Mouse (Mus musculus): ENCODE results near the gene Reep6. TPM values are rescaled to one million over a fixed set of nuclear protein-coding genes. Genes with fewer than 3 reads are reported as not detected.

Reep6 gene
- polyA plus RNA-seq (2012; rRNA removed): 186 and 287 TPM in 2 replicates

GRCm38 (mm10) chr10:80329273-80330081 is at the start of gene Reep6, which contains the start of gene Pcsk4:
Gene Reep6 (plus strand): TSS chr10:80329953.
Gene Pcsk4 (minus strand): TSS chr10:80329498.
- Histone ChIP-seq H3K27me3 (ENCODE audit: control insufficient read depth, insufficient read depth, low read length) (no peaks in the 10 kb centered on the region), H3K4me1 (ENCODE audit: control insufficient read depth, insufficient read depth, insufficient read length, low read length) (peaks cover 30% of the 10 kb centered on the region), H3K27ac (ENCODE audit: insufficient read depth, low read depth, low read length) (peak within 1 kb of the TSS; percentile 97), H3K4me3 (ENCODE audit: low read depth, low read length) (peak within 1 kb of the TSS; percentile 87), H3K36me3 (ENCODE audit: control insufficient read depth, insufficient read depth, low read length) (peaks cover 7% of the 10 kb centered on the region)
- WGBS: 3% methylated on average over 36 of the region's 36 CpGs
- TF ChIP-seq POLR2A (IDR thresholded peaks at IDR 0.05; ENCODE audit: low read depth, low read length) (no peak), CTCF (IDR thresholded peaks at IDR 0.05; ENCODE audit: extremely low read depth, insufficient read length, insufficient replicate concordance, low read depth, low read length) (no peak)

- H3K4me3 ChIP-seq (ENCODE audit: low read depth, low read length): no peak overlapping the region
- no peaks in the 10 kb centered on the region for H3K27me3 ChIP-seq (ENCODE audit: control insufficient read depth, insufficient read depth, low read length)
- 28% methylated on average over 7 of the region's 7 CpGs for WGBS
- peaks cover 73% of the 10 kb centered on the region for H3K36me3 ChIP-seq (ENCODE audit: control insufficient read depth, insufficient read depth, low read length)
- TF ChIP-seq CTCF (IDR thresholded peaks at IDR 0.05; ENCODE audit: extremely low read depth, insufficient read length, insufficient replicate concordance, low read depth, low read length): no peak
- no peak for TF ChIP-seq POLR2A (IDR thresholded peaks at IDR 0.05; ENCODE audit: low read depth, low read length)
- H3K27ac ChIP-seq (ENCODE audit: insufficient read depth, low read depth, low read length): peak overlapping the region; percentile 45
- H3K4me1 ChIP-seq (ENCODE audit: control insufficient read depth, insufficient read depth, insufficient read length, low read length): peaks cover 13% of the 10 kb centered on the region
Observed at GRCm38 (mm10) chr10:80281304-80281703, 48.4 kb upstream of the Reep6 start.

DNA sequence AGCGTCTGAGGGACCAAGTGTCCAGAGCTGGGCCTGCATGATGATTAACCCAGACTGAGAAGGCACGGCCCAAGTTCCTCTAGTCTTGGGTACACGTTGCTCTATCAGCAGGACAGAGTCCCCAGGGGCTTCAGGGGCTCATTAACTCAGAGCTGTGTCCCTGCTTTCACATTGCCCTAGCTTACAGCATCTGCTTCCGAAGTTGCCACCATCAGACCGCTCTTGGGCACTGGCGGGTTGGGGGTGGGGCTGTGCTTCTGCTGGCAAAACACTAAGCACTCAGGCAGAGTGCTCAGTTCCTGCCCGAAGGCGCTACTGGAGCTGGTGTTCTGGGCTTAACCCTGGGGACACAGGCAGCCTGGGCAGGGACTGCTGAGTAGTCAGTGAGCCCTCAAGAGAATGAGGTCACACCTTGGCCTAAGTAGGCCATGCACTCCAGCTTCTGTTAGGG is 47.8 kb upstream of the Reep6 start:
- 37% methylated on average over 8 of the region's 8 CpGs for WGBS
- H3K4me3 ChIP-seq (ENCODE audit: low read depth, low read length): no peak overlapping the region
- peaks cover 74% of the 10 kb centered on the region for H3K36me3 ChIP-seq (ENCODE audit: control insufficient read depth, insufficient read depth, low read length)
- no peaks in the 10 kb centered on the region for H3K27me3 ChIP-seq (ENCODE audit: control insufficient read depth, insufficient read depth, low read length)
- no peak for TF ChIP-seq POLR2A (IDR thresholded peaks at IDR 0.05; ENCODE audit: low read depth, low read length)
- H3K4me1 ChIP-seq (ENCODE audit: control insufficient read depth, insufficient read depth, insufficient read length, low read length): peaks cover 13% of the 10 kb centered on the region
- peak overlapping the region; percentile 45 for H3K27ac ChIP-seq (ENCODE audit: insufficient read depth, low read depth, low read length)

- Histone ChIP-seq H3K36me3 (ENCODE audit: control insufficient read depth, insufficient read depth, low read length) (peaks cover 73% of the 10 kb centered on the region), H3K27ac (ENCODE audit: insufficient read depth, low read depth, low read length) (peak overlapping the region; percentile 51; the same call in 1 of the 2 replicates), H3K27me3 (ENCODE audit: control insufficient read depth, insufficient read depth, low read length) (no peaks in the 10 kb centered on the region), H3K4me1 (ENCODE audit: control insufficient read depth, insufficient read depth, insufficient read length, low read length) (peaks cover 13% of the 10 kb centered on the region), H3K4me3 (ENCODE audit: low read depth, low read length) (no peak overlapping the region)
- WGBS: 44% methylated on average over 20 of the region's 20 CpGs
- TF ChIP-seq POLR2A (IDR thresholded peaks at IDR 0.05; ENCODE audit: low read depth, low read length): no peak
- TF ChIP-seq CTCF (IDR thresholded peaks at IDR 0.05; ENCODE audit: extremely low read depth, insufficient read length, insufficient replicate concordance, low read depth, low read length): no peak
Observed at GRCm38 (mm10) chr10:80282481-80283441, 47.0 kb upstream of the Reep6 start.

- 87% methylated on average over 14 of the region's 15 CpGs for WGBS
- peaks cover 52% of the 10 kb centered on the region for H3K36me3 ChIP-seq (ENCODE audit: control insufficient read depth, insufficient read depth, low read length)
- H3K27me3 ChIP-seq (ENCODE audit: control insufficient read depth, insufficient read depth, low read length): no peaks in the 10 kb centered on the region
- no peak for TF ChIP-seq POLR2A (IDR thresholded peaks at IDR 0.05; ENCODE audit: low read depth, low read length)
- H3K4me1 ChIP-seq (ENCODE audit: control insufficient read depth, insufficient read depth, insufficient read length, low read length): peaks cover 16% of the 10 kb centered on the region
- no peak overlapping the region for H3K4me3 ChIP-seq (ENCODE audit: low read depth, low read length)
- H3K27ac ChIP-seq (ENCODE audit: insufficient read depth, low read depth, low read length): no peak overlapping the region
Observed at GRCm38 (mm10) chr10:80285222-80286070, 44.3 kb upstream of the Reep6 start.

DNA sequence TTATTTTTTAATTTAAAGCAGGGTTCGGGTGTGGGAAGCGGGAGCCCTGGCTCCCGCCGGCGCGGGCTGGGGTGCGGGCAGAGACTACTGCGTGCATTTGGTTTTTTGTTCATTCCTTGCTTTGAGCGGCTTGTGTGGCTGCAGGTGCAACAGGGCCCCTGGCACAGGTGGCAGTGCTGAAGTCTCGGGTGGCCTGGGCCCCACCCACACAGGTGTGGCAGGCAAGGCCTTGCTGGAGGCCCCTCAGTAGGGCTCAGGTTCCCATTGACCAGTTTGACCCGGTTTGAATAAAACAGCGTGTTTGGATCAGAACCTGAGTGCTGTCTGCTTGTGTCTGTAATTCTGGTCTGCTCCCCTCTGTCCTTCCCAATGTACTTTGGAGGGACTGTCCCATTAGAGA is 41.7 kb upstream of the Reep6 start:
- H3K36me3 ChIP-seq (ENCODE audit: control insufficient read depth, insufficient read depth, low read length): peaks cover 47% of the 10 kb centered on the region
- TF ChIP-seq POLR2A (IDR thresholded peaks at IDR 0.05; ENCODE audit: low read depth, low read length) (no peak), CTCF (IDR thresholded peaks at IDR 0.05; ENCODE audit: extremely low read depth, insufficient read length, insufficient replicate concordance, low read depth, low read length) (no peak)
- H3K4me3 ChIP-seq (ENCODE audit: low read depth, low read length): no peak overlapping the region
- no peak overlapping the region for H3K27ac ChIP-seq (ENCODE audit: insufficient read depth, low read depth, low read length)
- H3K4me1 ChIP-seq (ENCODE audit: control insufficient read depth, insufficient read depth, insufficient read length, low read length): peaks cover 3% of the 10 kb centered on the region
- 57% methylated on average over 12 of the region's 12 CpGs for WGBS
- no peaks in the 10 kb centered on the region for H3K27me3 ChIP-seq (ENCODE audit: control insufficient read depth, insufficient read depth, low read length)
